Mouse (Mus musculus) spleen, adult 2 months (tissue): Measurements from ENCODE around the gene Nkain2.

Source experiments
- CTCF ChIP-seq: fragments of 200-500 bp; IDR thresholded peaks from 2 replicates; pipeline ENCODE4 v1.5.1; 2011; ENCODE audit warnings: mild to moderate bottlenecking, inconsistent platforms; ENCODE audit not compliant: insufficient read depth, insufficient read length, insufficient replicate concordance; ENCODE audit errors: extremely low read depth
- POLR2A ChIP-seq: fragments of 200-500 bp; IDR thresholded peaks from 2 replicates; pipeline ENCODE4 v1.6.1; 2011; ENCODE audit warnings: low read depth, low read length, inconsistent platforms

GRCm38 (mm10) chr10:32576559-32577275 lies 313.5 kb downstream of the Nkain2 start:
- TF ChIP-seq CTCF (no peak), POLR2A (no peak)
